10 mouse cellular contexts compared by ENCODE assay signal in the genomic region with DNA sequence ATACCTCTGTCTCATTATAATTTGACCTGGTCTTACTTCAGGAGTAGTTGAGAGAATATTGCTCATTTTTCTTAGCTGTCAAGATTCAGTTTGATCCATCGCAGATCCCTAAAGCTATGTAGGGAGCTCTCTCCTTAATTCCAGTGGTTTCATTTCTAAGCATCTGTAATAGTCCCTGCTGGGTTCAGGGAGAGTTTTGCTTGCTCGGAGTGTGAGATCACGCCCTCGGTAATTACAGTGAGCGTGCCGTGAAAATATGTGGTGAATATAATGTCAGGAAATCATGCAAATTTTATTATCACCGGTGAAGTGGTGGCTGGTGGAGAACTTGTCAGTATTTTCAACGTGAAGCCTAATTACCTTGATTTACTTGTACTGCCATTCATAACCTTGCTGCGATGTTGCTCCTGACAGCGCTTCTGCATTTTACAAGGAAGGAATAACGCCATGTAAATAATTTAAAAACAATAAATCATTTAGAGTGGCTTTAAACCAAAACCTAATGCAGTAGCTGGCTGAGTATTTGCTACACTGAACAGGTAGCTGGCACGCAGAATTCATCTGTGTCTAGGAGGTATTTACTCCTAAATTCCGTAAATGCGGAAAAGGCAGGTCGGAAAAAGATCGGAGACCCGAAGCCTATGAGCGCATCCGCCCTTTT. TPM values are rescaled to one million over a fixed set of nuclear protein-coding genes. Genes with fewer than 3 reads are reported as not detected.
DNase-seq lines count a peak whose midpoint lies in the region; ATAC-seq and TF ChIP-seq lines count a peak whose summit lies in the region.
"Had no signal": no experiment of that assay in that cellular context is flagged by ENCODE, and none has a peak within 500 bp of the region (broad histone marks: within the 10 kb centered on the region; RNA-seq: fewer than 3 reads in every experiment).

No protein-coding gene starts in this region.

- 2% methylated on average over 19 of the region's 19 CpGs for WGBS in forebrain, embryonic 10.5 days
- WGBS in hindbrain, postnatal 0 days, result 3% methylated on average over 19 of the region's 19 CpGs
- 3% methylated on average over 19 of the region's 19 CpGs for WGBS in neural tube, embryonic 12.5 days

- H3K27me3 ChIP-seq in forebrain, embryonic 10.5 days (ENCODE audit: poor library complexity, severe bottlenecking), result peaks cover 49% of the 10 kb centered on the region
- peaks cover 4% of the 10 kb centered on the region for H3K27me3 ChIP-seq in hindbrain, postnatal 0 days (ENCODE audit: insufficient read depth, low read length)
- H3K27me3 ChIP-seq in neural tube, embryonic 12.5 days (replicated peaks), result peaks cover 18% of the 10 kb centered on the region

- no peak overlapping the region for H3K9ac ChIP-seq in hindbrain, postnatal 0 days (replicated peaks; ENCODE audit: low read length)
- no peak overlapping the region for H3K9ac ChIP-seq in neural tube, embryonic 12.5 days
- H3K9ac ChIP-seq: liver, embryonic 14.5 days had no signal

- intact Hi-C loops in left cerebral cortex, postnatal 10 days (cut with DNase I), result no loop called here

- ATAC-seq in hindbrain, postnatal 0 days, result no peak
- 0 out of 2 replicates have a peak, but pooled peaks have one; percentile 41 for ATAC-seq in neural tube, embryonic 12.5 days (ENCODE audit: low FRiP score, low read depth)
- no peak for ATAC-seq in frontal cortex, adult (ENCODE audit: low TSS enrichment)

- H3K9me3 ChIP-seq in forebrain, embryonic 10.5 days, result no peaks in the 10 kb centered on the region
- no peaks in the 10 kb centered on the region for H3K9me3 ChIP-seq in hindbrain, postnatal 0 days (ENCODE audit: low read length)
- no peaks in the 10 kb centered on the region for H3K9me3 ChIP-seq in neural tube, embryonic 12.5 days

- peak overlapping the region; percentile 39 for H3K4me3 ChIP-seq in layer of hippocampus, adult 2 months
- H3K4me3 ChIP-seq in forebrain, embryonic 10.5 days, result peak overlapping the region; percentile 46
- peak overlapping the region; percentile 29 for H3K4me3 ChIP-seq in hindbrain, postnatal 0 days (ENCODE audit: low read length)
- peak overlapping the region; percentile 20; the same call in 1 of the 2 replicates for H3K4me3 ChIP-seq in neural tube, embryonic 12.5 days

- no peaks in the 10 kb centered on the region for H3K36me3 ChIP-seq in forebrain, embryonic 10.5 days (replicated peaks)
- no peaks in the 10 kb centered on the region for H3K36me3 ChIP-seq in hindbrain, postnatal 0 days (ENCODE audit: insufficient read depth, low read length)
- H3K36me3 ChIP-seq in neural tube, embryonic 12.5 days, result no peaks in the 10 kb centered on the region

- TF ChIP-seq CTCF in layer of hippocampus, adult 2 months (conservative IDR thresholded peaks at IDR 0.05), result no peak
- no peak for TF ChIP-seq CTCF in hindbrain, postnatal 0 days (IDR thresholded peaks at IDR 0.05; ENCODE audit: low read depth)

- H3K4me1 ChIP-seq in forebrain, embryonic 10.5 days, result peaks cover 16% of the 10 kb centered on the region
- H3K4me1 ChIP-seq in hindbrain, postnatal 0 days (ENCODE audit: insufficient read depth, low read length), result no peaks in the 10 kb centered on the region
- peaks cover 10% of the 10 kb centered on the region for H3K4me1 ChIP-seq in neural tube, embryonic 12.5 days

- H3K27ac ChIP-seq in layer of hippocampus, adult 2 months, result no peak overlapping the region
- H3K27ac ChIP-seq in forebrain, embryonic 10.5 days, result no peak overlapping the region
- no peak overlapping the region for H3K27ac ChIP-seq in hindbrain, postnatal 0 days
- no peak overlapping the region for H3K27ac ChIP-seq in neural tube, embryonic 12.5 days
- H3K27ac ChIP-seq: liver, embryonic 14.5 days had no signal

- DNase-seq in layer of hippocampus, adult 2 months (ENCODE audit: low spot score in 2 of 2), result no peak
- no peak for DNase-seq in layer of hippocampus, postnatal 14 days (ENCODE audit: low spot score in 2 of 2)
- no peak for DNase-seq in forebrain, embryonic 10.5 days (ENCODE audit: extremely low spot score, low spot score)
- peak; percentile 15 for DNase-seq in hindbrain, postnatal 0 days (ENCODE audit: low spot score)
- DNase-seq in left cerebral cortex, postnatal 10 days (ENCODE audit: extremely low spot score in 1 of 2, low spot score in 2 of 2), result no peak
- DNase-seq in layer of hippocampus, adult 9-11 months, result no peak

- H3K4me2 ChIP-seq in hindbrain, postnatal 0 days (ENCODE audit: low read depth, low read length), result peak overlapping the region; percentile 55
- H3K4me2 ChIP-seq in neural tube, embryonic 12.5 days (replicated peaks), result peak overlapping the region; percentile 52

RNA-seq across cellular contexts. Expression of gene Cfap299, which starts 36.6 kb away (rescaled TPM):
- under 1 TPM in 1 of 2 experiments, not detected in 1; 0.64 TPM for total RNA-seq in layer of hippocampus, adult 2 months (2021)
- 1 to 10 TPM in 1 of 2 experiments, under 1 TPM in 1; 0.48 to 1.7 TPM for total RNA-seq in layer of hippocampus, postnatal 14 days (2021)
- polyA plus RNA-seq in forebrain, embryonic 10.5 days (2016; fragmentation: Nextera tagmentation; extraction: Ambion mirVana), result 0.17 and 0.31 TPM in 2 replicates
- 1.0 TPM in 1 of 2 replicates, not detected in the other for total RNA-seq in hindbrain, postnatal 0 days (2014; rRNA removed)
- polyA plus RNA-seq in hindbrain, postnatal 0 days (2015; fragmentation: Nextera tagmentation; extraction: Ambion mirVana), result 2.3 and 3.5 TPM in 2 replicates
- polyA plus RNA-seq in neural tube, embryonic 12.5 days (2016; fragmentation: Nextera tagmentation; extraction: Ambion mirVana), result 0.53 and 0.59 TPM in 2 replicates
- total RNA-seq in left cerebral cortex, postnatal 10 days (2021), result 1 to 10 TPM in 1 of 2 experiments, under 1 TPM in 1; 0.79 to 1.1 TPM
- total RNA-seq: MEL had no signal
- polyA plus RNA-seq: liver, embryonic 14.5 days had no signal

RNA-seq across cellular contexts. Expression of gene Fgf5, which starts 38.5 kb away (rescaled TPM):
- total RNA-seq in layer of hippocampus, adult 2 months (2021), result 1 to 10 TPM; 4.3 to 5.1 TPM
- 1 to 10 TPM; 4.4 to 5.6 TPM for total RNA-seq in layer of hippocampus, postnatal 14 days (2021)
- polyA plus RNA-seq in forebrain, embryonic 10.5 days (2016; fragmentation: Nextera tagmentation; extraction: Ambion mirVana), result not detected in 2 replicates
- total RNA-seq in hindbrain, postnatal 0 days (2014; rRNA removed), result 3.5 and 5.1 TPM in 2 replicates
- 6.4 and 6.8 TPM in 2 replicates for polyA plus RNA-seq in hindbrain, postnatal 0 days (2015; fragmentation: Nextera tagmentation; extraction: Ambion mirVana)
- polyA plus RNA-seq in neural tube, embryonic 12.5 days (2016; fragmentation: Nextera tagmentation; extraction: Ambion mirVana), result 1.5 and 1.7 TPM in 2 replicates
- total RNA-seq in left cerebral cortex, postnatal 10 days (2021), result 1 to 10 TPM; 2.2 to 2.8 TPM
- total RNA-seq: MEL had no signal
